Mouse (Mus musculus) neural tube, embryonic 15.5 days (tissue): ENCODE data around the gene Ddx27. TPM values are rescaled to one million over a fixed set of nuclear protein-coding genes. Genes with fewer than 3 reads are reported as not detected.

Source experiments
- ATAC-seq: fragments of 200-750 bp; cut with Nextera tagmentation; 2 replicates; pipeline ENCODE4 v1.8.0; 2017; ENCODE audit warnings: mild to moderate bottlenecking, moderate TSS enrichment, moderate library complexity; ENCODE audit not compliant: low FRiP score
- H3K27ac ChIP-seq: fragments of 300-500 bp; sonication (generic); replicated peaks from 2 replicates; pipeline ENCODE4 v1.5.1; 2015; ENCODE audit warnings: mild to moderate bottlenecking, inconsistent platforms
- H3K27me3 ChIP-seq: fragments of 300-500 bp; sonication (generic); replicated peaks from 2 replicates; pipeline ENCODE4 v1.6.1; 2015; ENCODE audit warnings: inconsistent platforms
- H3K36me3 ChIP-seq: fragments of 300-500 bp; sonication (generic); 2 replicates; pipeline ENCODE4 v1.6.1; 2015; ENCODE audit warnings: inconsistent platforms
- H3K4me1 ChIP-seq: fragments of 300-500 bp; sonication (generic); 2 replicates; pipeline ENCODE4 v1.6.1; 2015; ENCODE audit warnings: inconsistent platforms
- H3K4me2 ChIP-seq: fragments of 300-500 bp; sonication (generic); 2 replicates; pipeline ENCODE4 v1.6.1; 2015; ENCODE audit warnings: inconsistent platforms, mild to moderate bottlenecking, moderate library complexity
- H3K4me3 ChIP-seq: fragments of 300-500 bp; sonication (generic); replicated peaks from 2 replicates; pipeline ENCODE4 v1.5.1; 2015; ENCODE audit warnings: mild to moderate bottlenecking, inconsistent platforms
- H3K9ac ChIP-seq: fragments of 300-500 bp; sonication (generic); replicated peaks from 2 replicates; pipeline ENCODE4 v1.6.1; 2015; ENCODE audit warnings: mild to moderate bottlenecking, inconsistent platforms
- H3K9me3 ChIP-seq: fragments of 300-500 bp; sonication (generic); replicated peaks from 2 replicates; pipeline ENCODE4 v1.6.1; 2016; ENCODE audit warnings: inconsistent platforms
- WGBS: fragments of 180-500 bp; shearing (Covaris S2); methylation state at CpG from one replicate; pipeline ENCODE4 v1.1.7; 2015; ENCODE audit warnings: mixed read lengths; 5-methylcytosine and 5-hydroxymethylcytosine counted together
- polyA plus RNA-seq: library from polyadenylated mRNA; unstranded; fragments of >200 nt; fragmentation: Nextera tagmentation; extraction: Ambion mirVana; gene quantifications from 2 replicates; pipeline ENCODE4 v1.2.1, GENCODE M21; 2015

The Ddx27 gene
- 32.5 and 42.8 TPM in 2 replicates for polyA plus RNA-seq

DNA sequence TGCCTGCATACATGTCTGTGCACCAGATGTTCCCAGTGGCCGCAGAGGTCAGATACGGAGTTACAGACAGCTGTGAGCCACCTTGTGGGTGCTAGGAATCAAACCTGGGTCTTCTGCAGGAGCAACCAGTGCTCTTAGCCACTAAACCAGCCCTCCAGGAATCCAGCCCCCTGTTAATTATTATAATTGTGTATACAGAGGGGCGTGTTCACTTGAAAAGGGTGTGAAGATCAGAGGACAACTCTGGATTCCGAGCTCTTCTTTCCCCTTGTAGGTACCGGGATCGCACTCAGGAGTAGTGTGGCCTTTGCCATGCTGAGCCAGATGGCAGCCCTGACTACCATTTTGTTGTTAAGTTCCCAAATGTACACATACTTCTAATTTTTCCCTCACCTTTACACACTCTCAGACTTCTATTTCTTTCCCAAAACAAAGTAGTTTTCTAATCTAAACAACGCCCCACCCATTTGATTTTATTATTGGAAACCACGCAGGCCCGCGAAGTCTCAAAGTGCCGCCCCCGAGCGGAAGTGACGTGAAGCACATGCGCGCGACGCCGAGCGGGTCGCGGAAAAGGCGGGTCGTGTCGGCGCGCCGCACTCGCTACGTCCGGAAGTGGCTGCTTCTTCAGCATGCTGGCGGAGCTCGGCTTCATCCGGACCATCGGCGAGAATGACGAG, at the start of gene Ddx27:
Gene Ddx27 (plus strand): TSS at position 492 of the 680 bp plus-strand sequence.
- H3K4me2 ChIP-seq = peak within 1 kb of the TSS; percentile 97
- H3K4me3 ChIP-seq = peak within 1 kb of the TSS; percentile 95
- peak within 1 kb of the TSS; percentile 77 for H3K9ac ChIP-seq
- H3K27ac ChIP-seq = peak within 1 kb of the TSS; percentile 81
- no peaks in the 10 kb centered on the region for H3K9me3 ChIP-seq
- peaks cover 22% of the 10 kb centered on the region for H3K36me3 ChIP-seq
- H3K4me1 ChIP-seq = peaks cover 25% of the 10 kb centered on the region
- peak; percentile 92 for ATAC-seq
- no peaks in the 10 kb centered on the region for H3K27me3 ChIP-seq
- WGBS = 1% methylated on average over 37 of the region's 37 CpGs

DNA sequence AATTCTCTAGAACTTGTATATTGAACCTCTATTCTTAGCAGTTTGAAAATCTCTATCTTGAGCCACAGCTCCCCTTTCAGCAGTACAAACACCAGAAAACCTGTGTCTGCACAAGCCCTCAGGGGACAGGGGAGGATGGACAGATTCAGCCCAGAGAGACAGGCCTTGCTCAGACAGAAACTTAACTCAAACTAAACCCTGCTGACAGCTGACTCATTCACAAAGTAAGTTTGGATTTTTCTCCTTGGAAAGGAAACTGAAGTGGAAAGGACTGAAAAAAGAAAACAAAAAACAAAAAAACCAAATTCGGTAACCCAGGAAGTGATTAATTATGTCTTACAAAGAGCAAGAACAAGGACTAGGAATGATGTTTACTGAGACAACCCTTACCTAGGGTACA, 41.8 kb upstream of the Ddx27 start:
- no peaks in the 10 kb centered on the region for H3K36me3 ChIP-seq
- no peaks in the 10 kb centered on the region for H3K9me3 ChIP-seq
- no peak for ATAC-seq
- H3K4me2 ChIP-seq = no peak overlapping the region
- no peaks in the 10 kb centered on the region for H3K27me3 ChIP-seq
- 69% methylated on average over 1 of the region's 1 CpGs for WGBS
- peaks cover 36% of the 10 kb centered on the region for H3K4me1 ChIP-seq
- no peak overlapping the region for H3K9ac ChIP-seq
- H3K27ac ChIP-seq = no peak overlapping the region
- no peak overlapping the region for H3K4me3 ChIP-seq

DNA sequence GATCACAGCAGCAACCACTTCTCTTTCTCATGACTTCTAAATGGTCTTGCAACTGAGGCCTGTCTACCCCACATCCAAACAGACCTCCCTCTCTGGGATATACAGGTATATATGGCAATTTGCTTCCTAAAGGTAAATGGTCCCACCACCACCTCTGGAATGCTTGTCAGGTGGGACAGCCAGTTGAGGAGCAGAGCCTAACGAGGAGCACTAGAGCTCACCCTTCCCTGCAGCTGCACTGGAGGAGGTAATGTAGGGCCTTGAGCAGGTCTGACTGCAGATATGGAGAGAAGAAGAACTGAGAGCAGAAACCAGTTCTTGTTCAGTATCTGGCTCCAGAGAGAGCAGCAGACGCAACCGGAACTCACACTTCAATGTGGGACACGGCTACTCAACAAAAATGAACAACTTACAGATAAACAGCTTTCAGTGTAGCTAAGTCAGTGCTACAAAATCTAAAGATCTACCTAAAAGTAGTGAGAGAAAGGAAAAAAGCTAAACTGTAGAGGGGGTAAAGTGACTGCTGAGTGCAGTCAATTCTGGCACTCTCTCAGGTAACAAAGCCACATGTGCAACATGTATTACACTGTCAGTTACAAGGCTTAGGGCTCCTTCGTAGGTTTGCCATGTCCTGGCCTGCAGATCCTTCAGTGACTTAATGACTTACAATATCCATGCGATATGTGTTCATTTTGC, 40.7 kb upstream of the Ddx27 start:
- no peak overlapping the region for H3K9ac ChIP-seq
- H3K4me1 ChIP-seq = peaks cover 36% of the 10 kb centered on the region
- no peaks in the 10 kb centered on the region for H3K36me3 ChIP-seq
- ATAC-seq = no peak
- H3K4me3 ChIP-seq = no peak overlapping the region
- WGBS = 80% methylated on average over 6 of the region's 6 CpGs
- H3K4me2 ChIP-seq = no peak overlapping the region
- H3K27ac ChIP-seq = no peak overlapping the region
- no peaks in the 10 kb centered on the region for H3K27me3 ChIP-seq
- H3K9me3 ChIP-seq = no peaks in the 10 kb centered on the region

DNA sequence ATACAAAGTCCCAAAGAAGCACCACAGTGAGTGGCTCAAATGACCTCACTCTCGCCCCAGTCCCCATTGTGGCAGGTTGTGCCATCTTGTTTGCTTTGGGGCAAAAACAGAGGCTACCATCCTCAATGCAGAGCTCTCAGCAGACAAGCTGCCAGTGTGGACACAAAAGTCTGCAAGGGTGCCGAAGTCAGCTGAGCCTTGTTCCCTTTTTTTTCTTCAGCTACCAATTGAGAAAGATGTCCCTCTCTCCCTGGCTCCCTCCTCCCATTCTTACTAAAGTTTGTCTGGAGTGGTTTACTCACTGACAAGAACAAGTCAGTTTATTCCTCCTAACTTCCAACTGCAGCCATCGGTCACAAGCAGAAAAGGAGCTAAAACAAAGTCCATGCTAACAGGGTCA, 38.6 kb upstream of the Ddx27 start:
- H3K36me3 ChIP-seq = no peaks in the 10 kb centered on the region
- 0 out of 2 replicates have a peak overlapping the region, but pooled peaks have one; percentile 35 for H3K27ac ChIP-seq
- WGBS = 61% methylated on average over 3 of the region's 3 CpGs
- peaks cover 36% of the 10 kb centered on the region for H3K4me1 ChIP-seq
- H3K9me3 ChIP-seq = no peaks in the 10 kb centered on the region
- H3K4me3 ChIP-seq = no peak overlapping the region
- no peak overlapping the region for H3K9ac ChIP-seq
- no peak overlapping the region for H3K4me2 ChIP-seq
- H3K27me3 ChIP-seq = no peaks in the 10 kb centered on the region
- ATAC-seq = no peak

DNA sequence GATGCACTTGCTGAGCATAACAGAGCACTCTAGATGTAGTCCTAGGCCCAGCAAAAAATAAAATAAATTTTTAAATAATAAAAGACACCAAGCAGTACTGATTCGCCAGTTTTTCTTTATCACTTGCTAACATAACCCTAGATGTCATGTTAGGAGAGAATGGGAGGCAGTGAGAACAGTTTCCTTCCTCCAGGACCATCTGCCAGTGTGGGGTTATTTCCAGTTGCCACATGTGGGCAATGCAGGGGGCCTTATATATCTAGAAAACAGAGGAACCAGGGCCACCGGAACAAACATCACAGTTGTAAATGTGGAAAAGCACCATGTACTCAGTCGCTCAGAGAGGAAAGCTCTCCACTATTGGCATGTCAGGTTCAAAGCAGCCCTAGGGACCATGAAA, 37.5 kb upstream of the Ddx27 start:
- peaks cover 36% of the 10 kb centered on the region for H3K4me1 ChIP-seq
- no peak overlapping the region for H3K4me3 ChIP-seq
- H3K36me3 ChIP-seq = no peaks in the 10 kb centered on the region
- no peak overlapping the region for H3K9ac ChIP-seq
- WGBS = 68% methylated on average over 3 of the region's 3 CpGs
- no peaks in the 10 kb centered on the region for H3K27me3 ChIP-seq
- ATAC-seq = no peak
- no peak overlapping the region for H3K4me2 ChIP-seq
- H3K9me3 ChIP-seq = no peaks in the 10 kb centered on the region
- peak overlapping the region; percentile 23; the same call in 1 of the 2 replicates for H3K27ac ChIP-seq

DNA sequence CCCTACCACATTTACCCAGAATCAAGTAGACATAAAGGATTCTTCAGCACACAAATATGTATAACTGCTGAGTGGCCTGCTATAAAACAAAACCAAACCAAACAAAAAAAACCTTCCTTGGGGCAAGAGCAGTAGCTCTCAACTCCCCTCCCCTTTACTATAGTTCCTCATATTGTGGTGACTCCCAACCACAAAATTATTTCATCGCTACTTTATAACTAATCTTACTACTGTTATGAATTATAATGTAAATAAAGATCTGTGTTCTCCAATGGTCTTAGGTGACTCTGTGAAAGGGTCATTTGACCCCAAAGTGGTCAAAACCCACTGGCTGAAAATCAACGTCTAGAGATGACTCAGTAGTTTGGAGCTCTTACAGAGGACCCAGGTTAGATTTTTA, 34.8 kb upstream of the Ddx27 start:
- Histone ChIP-seq H3K4me2 (no peak overlapping the region), H3K27ac (no peak overlapping the region), H3K36me3 (no peaks in the 10 kb centered on the region), H3K4me1 (peaks cover 28% of the 10 kb centered on the region), H3K9ac (no peak overlapping the region), H3K4me3 (no peak overlapping the region), H3K27me3 (no peaks in the 10 kb centered on the region), H3K9me3 (no peaks in the 10 kb centered on the region)
- 86% methylated on average over 2 of the region's 2 CpGs for WGBS
- no peak for ATAC-seq

DNA sequence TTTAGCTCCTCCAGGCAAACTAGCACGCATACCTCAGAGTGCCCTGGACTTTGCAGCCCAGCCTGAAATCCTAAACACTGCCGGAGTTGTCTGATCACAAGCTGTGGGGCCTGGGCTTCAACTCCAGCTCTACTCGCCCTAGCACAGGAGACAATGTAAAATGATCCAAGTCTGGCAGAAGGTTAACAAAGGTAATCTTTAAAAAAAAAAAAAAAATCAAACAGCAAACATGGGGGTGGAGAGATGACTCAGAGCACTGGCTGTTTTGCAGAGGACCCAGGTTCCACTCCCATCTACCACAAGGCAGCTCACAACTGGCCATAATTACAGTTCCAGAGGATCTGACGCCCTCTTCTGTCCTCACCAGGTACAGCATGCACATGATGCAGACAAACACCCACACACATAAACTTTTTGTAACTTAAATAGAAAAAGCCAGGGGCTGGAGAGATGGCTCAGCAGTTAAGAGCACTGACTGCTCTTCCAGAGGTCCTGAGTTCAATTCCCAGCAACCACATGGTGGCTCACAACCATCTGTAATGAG, 31.6 kb upstream of the Ddx27 start:
- Histone ChIP-seq H3K27me3 (no peaks in the 10 kb centered on the region), H3K4me3 (no peak overlapping the region), H3K27ac (no peak overlapping the region), H3K4me2 (no peak overlapping the region), H3K4me1 (no peaks in the 10 kb centered on the region), H3K9me3 (no peaks in the 10 kb centered on the region), H3K9ac (no peak overlapping the region), H3K36me3 (no peaks in the 10 kb centered on the region)
- 91% methylated on average over 4 of the region's 4 CpGs for WGBS
- no peak for ATAC-seq

DNA sequence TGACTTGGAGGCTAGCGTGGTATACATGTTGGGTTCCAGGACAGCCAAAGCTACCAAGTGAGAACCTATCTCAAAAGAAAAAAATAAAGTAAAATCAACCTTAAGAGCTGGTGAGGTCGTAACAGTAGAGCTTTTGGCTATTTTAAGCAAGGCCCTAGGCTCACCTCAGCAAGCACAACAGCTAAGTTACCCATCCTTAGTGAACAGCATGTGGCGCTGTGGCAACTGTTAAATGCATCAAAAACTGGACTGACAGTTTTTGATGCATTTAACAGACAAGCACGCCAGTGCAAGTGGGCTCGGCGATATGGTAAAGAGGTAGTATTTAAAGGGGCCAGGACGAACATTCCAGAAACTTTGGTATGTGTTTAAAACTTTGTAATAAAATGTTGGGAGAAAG, 24.1 kb upstream of the Ddx27 start:
- Histone ChIP-seq H3K4me3 (no peak overlapping the region), H3K27me3 (no peaks in the 10 kb centered on the region), H3K9me3 (no peaks in the 10 kb centered on the region), H3K9ac (no peak overlapping the region), H3K27ac (no peak overlapping the region), H3K4me2 (no peak overlapping the region), H3K36me3 (no peaks in the 10 kb centered on the region), H3K4me1 (peaks cover 50% of the 10 kb centered on the region)
- 90% methylated on average over 7 of the region's 7 CpGs for WGBS
- ATAC-seq = no peak

DNA sequence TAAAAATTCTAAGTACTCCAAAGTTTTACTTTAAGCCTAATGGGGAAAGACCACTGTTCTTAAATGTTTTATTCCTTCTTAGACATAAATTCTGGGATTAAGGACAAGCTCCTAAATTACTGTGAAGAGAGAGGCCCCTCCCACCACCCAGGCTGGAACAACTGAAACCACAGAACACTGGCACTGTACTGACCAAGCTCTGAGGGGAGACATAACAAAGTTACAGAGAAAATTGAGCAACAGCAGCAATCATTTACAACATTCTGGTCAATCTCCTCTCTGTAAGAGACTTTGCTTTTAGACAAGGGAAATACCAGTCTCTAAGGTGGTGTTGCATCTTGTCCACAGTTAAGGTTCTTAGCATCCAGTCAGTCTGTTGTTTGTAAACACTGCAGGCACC, 23.0 kb upstream of the Ddx27 start:
- ATAC-seq = no peak
- Histone ChIP-seq H3K27ac (no peak overlapping the region), H3K4me1 (peaks cover 56% of the 10 kb centered on the region), H3K9me3 (no peaks in the 10 kb centered on the region), H3K27me3 (no peaks in the 10 kb centered on the region), H3K4me3 (no peak overlapping the region), H3K9ac (no peak overlapping the region), H3K4me2 (no peak overlapping the region), H3K36me3 (no peaks in the 10 kb centered on the region)

DNA sequence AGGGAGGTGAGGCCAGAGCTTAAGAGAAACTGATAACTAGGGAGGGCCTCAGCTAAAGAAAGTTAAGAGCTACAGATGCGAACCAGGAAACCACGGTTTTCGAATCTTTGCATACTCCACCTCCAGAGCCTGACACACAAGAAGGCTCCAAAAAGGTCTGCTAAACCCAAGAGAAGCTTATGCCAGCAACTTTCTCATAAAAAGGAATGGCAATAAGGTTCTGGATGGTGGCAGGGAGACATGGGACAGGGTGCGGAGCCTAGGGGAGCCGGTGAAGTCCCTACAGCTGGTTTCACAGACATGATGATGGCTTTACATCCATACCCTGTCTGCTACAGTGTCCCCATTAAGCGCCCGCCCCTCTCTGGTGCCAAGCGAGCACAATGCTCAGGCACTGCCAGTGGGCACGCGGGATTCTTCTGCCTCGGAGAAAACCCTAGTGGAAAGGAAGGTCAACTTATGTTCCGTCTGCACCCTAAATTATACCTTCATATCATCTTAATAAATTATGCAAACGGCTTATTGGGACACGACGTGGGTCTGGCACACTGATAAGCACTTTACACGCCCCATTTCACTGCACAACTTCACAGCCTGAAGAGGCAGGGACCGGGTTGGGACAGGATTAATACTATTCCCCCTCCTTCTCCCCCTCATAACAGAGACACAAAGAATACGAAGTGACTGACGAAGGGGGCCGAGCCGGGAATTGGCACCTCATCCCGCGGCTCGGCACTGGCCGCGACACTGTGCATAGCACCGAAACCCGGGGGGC, 19.8 kb upstream of the Ddx27 start:
- Histone ChIP-seq H3K4me2 (peak overlapping the region; percentile 82), H3K27ac (peak overlapping the region; percentile 93), H3K4me1 (peaks cover 52% of the 10 kb centered on the region), H3K4me3 (peak overlapping the region; percentile 80), H3K9me3 (no peaks in the 10 kb centered on the region), H3K27me3 (no peaks in the 10 kb centered on the region), H3K9ac (peak overlapping the region; percentile 81), H3K36me3 (no peaks in the 10 kb centered on the region)
- 4% methylated on average over 28 of the region's 28 CpGs for WGBS
- ATAC-seq = peak; percentile 37

DNA sequence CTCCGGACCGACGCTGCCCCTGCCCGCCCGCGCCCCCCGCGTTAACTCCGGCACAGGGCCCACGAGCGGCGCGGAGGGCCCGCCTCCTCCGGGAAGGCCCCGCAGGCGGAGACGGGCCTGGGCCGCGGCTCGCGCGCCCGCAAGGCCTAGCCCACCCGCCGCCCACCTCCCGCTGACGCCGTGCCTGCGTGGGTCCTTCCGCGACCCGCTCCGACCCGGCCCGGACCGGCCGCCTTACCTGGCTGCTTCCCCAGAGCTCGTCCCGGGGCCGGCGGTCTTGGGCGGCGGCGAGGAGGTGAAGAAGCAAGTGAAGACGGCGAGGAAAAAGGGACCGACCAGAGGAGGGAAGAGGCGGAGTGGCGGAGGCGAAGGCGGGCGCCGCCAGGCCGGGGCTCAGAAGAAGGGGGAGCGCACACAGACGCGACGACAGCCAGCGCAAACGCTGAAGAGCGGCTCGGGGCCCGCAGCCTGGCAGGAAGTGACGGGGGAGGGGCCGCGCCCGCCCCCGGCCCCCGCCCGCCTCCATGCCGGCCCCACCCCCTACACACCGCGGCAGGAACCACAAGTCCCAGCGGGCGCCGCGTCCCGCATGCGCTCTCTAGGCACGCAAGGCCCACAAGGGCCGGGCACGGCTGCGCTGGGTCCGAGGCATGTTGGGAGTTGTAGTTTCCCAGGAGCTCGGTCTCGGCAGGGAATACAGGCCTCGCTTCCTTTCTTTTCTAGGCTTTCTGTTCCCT, 19.0 kb upstream of the Ddx27 start, which contains the start of gene Stau1:
Gene Stau1 (minus strand): TSS at position 504 of the 737 bp plus-strand sequence.
- Histone ChIP-seq H3K27me3 (no peaks in the 10 kb centered on the region), H3K9me3 (no peaks in the 10 kb centered on the region), H3K4me1 (peaks cover 49% of the 10 kb centered on the region), H3K27ac (peak within 1 kb of the TSS; percentile 93), H3K9ac (peak within 1 kb of the TSS; percentile 81), H3K4me2 (peak within 1 kb of the TSS; percentile 82), H3K36me3 (no peaks in the 10 kb centered on the region), H3K4me3 (peak within 1 kb of the TSS; percentile 80)
- peak; percentile 99 for ATAC-seq
- under 1% methylated on average over 81 of the region's 88 CpGs for WGBS
